Comparison of ENCODE assay signal across 7 mouse cellular contexts in the genomic region with DNA sequence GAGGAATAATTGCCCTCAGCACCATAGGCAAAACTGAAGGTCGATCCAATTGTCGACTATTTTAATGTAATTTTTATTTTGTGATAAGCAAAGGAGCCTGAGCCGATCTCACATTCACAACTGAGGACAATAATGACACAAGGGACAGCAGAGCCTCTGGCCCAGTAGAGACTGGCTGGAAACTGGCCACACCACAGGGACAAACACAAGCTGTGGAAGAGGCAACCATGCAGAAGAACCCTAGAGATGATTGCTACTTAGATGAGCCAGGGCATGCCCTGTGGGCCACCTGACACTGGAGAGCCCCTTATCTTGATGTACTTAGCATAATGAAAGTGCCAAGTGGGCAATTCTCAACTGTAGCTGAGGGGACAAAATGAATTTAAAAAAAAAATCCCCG.
"Had no signal": no experiment of that assay in that cellular context is flagged by ENCODE, and none has a peak within 500 bp of the region (broad histone marks: within the 10 kb centered on the region; RNA-seq: fewer than 3 reads in every experiment).

No protein-coding gene starts in this region.

- DNase-seq: kidney, adult 9 months; kidney, postnatal 14 days; kidney, postnatal 4 days; liver, postnatal 0 days; lung, embryonic 14.5 days; thymus, adult 18-20 months; thymus, postnatal 36 days had no signal
